Mouse (Mus musculus) erythroid progenitor cell, adult 5-6 weeks (primary cell): Measurements from ENCODE around the gene Yae1d1. TPM values are rescaled to one million over a fixed set of nuclear protein-coding genes. Genes with fewer than 3 reads are reported as not detected.
A peak's percentile ranks its signal among the peaks of the same experiment; 100 is the strongest.
"Not testable (repeated sequence)": the region's sequence is repeated elsewhere in the genome, so short reads cannot be mapped to it uniquely, and the experiment has no call there.

Experiments
- ATAC-seq: replicated peaks from 2 replicates; pipeline ENCODE4 v1.8.0; 2016; ENCODE audit warnings: moderate number of reproducible peaks, mild to moderate bottlenecking, moderate TSS enrichment, inconsistent platforms; ENCODE audit not compliant: poor library complexity, low FRiP score, severe bottlenecking
- total RNA-seq, 2 experiments: library from RNA; stranded (forward) in 1 of 2; stranded (reverse) in 1 of 2; fragments of 150-400 nt in 1 of 2; fragments of 186-747, 209-891 nt in 1 of 2; gene quantifications; 2 replicates each; pipeline versions ENCODE4 v1.2.3 to v1.2.4; 2015 to 2017; ENCODE audit warnings: low replicate concordance in 2 of 2

Gene Yae1d1
- total RNA-seq (2015; ENCODE audit: low replicate concordance), result 1.4 TPM in 1 of 2 replicates, not detected in the other
- 1.3 and 4.2 TPM in 2 replicates for total RNA-seq (2017; ENCODE audit: low replicate concordance)

- peak; percentile 94 for ATAC-seq
Observed at GRCm38 (mm10) chr13:17992697-17993514, at the start of gene Yae1d1. Yae1d1 (minus strand) TSS chr13:17993349.

DNA sequence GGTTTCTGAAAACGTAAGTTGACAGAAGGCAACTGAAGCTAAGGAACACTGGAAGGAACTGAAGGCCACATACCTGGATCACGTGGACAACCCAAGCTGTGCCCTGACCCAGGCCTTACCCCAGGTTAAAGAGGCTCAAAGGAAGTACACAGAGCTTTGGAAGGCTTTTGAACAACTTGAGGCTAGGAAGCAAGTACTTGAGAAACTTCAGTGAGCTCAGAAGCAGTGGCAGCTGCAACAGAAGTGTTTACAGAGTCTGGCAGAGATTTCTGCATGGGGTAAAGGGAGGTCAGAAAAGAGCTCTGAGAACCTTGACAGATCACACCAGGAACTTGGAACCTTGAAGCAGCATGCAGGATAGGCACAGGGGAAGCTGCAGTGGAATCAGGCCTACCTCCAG lies 45.7 kb upstream of the Yae1d1 start:
- ATAC-seq, result no peak

- no peak for ATAC-seq
Observed at GRCm38 (mm10) chr13:18016604-18017003, 23.5 kb upstream of the Yae1d1 start.

- no peak for ATAC-seq
Observed at GRCm38 (mm10) chr13:18013205-18013604, 20.1 kb upstream of the Yae1d1 start.

DNA sequence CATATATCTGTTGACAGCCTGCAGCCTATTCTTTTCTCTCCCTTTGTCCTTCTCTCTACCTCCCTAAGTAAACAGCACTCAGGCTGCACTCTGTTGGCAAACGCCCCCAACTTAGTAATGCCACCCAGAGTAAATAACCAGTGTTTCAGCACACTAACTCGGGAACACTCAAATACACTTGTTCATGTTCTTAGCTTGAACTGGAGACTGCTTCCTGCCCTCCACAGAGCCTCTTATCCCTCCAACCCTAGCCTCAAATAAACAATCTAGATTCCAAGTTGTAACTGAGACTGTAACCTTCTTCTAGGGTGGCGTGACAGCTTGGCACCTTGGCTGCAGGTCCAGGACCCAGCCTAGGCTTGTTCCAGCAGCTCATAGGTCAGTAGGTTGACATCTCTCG lies 17.9 kb upstream of the Yae1d1 start:
- ATAC-seq, result no peak

DNA sequence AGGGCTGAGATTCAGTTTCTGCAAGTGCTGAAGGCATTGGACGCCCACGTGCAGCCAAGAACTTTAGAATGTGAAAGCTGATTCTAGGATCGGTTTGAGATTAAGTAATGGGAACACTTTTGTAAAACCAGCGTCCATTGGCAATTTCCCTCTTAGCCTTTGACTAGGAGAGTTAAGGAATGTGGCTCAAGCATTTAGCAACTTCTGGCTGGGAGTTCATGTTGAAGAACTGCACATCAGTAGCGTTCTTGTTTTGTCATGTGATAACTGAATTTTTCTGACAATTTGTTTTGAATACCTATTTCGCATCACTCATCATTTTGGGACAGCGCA lies 332 bp upstream of the Yae1d1 start:
- ATAC-seq, result 0 out of 2 replicates have a peak, but pooled peaks have one; percentile 7

GRCm38 (mm10) chr13:17992009-17992408 lies 1.1 kb downstream of the Yae1d1 start:
- ATAC-seq, result no peak

DNA sequence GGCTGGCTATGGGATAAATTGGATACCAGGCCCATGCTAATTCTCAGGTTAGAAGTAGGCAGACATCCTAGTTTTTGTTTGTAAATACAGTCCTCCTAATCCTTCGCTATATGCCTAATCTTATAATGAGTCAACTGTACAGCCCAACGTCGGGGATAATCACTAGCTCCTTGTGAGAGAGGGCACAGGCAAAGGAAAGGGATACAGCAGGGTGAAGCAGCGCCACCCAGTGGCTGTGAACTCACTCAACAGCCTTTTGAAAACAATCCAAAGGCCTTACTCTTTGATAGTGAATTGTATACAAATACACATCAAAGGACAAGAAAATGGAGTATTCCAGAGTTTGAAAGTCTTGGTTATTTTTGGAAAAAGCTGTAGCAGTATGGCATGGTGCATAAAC lies 10.0 kb downstream of the Yae1d1 start:
- no peak for ATAC-seq

DNA sequence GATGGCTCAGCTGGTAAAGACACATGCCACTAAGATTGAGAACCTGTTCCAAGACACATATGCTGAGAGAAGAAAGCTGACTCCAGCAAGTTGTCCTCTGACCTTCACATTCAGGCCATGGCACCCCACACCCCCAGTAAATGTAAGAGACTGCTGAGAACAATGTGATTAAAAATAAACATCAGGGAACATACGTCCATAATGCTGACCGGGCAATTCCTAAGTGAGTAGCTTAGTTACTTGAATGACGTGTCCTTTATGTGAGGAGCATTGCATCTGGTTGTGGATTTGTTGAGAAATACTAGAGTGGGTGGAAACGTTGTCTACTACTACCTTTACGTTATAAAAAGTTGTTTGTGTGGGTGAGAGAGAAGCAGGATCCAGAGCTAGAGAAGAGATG lies 10.5 kb downstream of the Yae1d1 start:
- no peak for ATAC-seq

- no peak for ATAC-seq
Observed at GRCm38 (mm10) chr13:17976854-17977739, 16.1 kb downstream of the Yae1d1 start.

- no peak for ATAC-seq
Observed at GRCm38 (mm10) chr13:17975891-17976290, 17.3 kb downstream of the Yae1d1 start.

DNA sequence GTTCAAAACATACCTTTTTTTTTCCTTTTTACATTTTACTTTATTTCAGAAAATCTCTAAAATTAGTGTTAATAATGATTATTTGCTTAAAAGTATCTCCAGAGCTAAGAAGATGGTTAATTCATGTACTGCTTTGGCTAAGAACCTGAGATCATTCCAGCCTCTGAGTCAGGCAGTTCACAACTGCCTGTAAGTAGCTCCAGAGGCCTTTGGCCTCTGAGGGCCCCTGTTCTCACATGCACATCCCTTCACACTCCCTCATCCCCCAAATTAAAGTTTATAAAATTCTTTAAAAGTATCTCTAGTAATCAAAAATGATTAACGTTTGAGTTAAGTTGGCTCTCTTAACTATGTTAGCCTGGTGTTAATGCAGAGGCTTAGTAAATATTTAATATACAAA lies 17.7 kb downstream of the Yae1d1 start:
- ATAC-seq, result no peak

DNA sequence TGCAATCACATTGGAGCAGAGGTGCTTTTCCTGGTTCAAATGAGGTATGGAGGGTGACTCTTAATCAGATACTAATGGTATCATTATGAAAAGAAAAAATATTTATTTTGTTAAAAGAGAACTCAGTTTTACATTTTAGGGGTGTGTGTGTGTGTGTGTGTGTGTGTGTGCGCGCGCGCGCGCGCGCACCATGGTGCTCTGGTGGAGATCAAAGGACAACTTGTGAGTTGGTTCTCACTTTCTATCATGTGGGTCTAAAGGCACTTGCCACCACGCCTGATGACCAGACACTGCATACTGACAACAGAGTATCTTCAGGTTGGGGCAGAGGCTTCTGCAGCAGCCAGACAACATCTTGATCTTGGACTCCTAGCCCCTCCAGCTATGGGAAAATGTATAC lies 18.4 kb downstream of the Yae1d1 start:
- no peak for ATAC-seq

GRCm38 (mm10) chr13:17960613-17961012 lies 32.5 kb downstream of the Yae1d1 start:
- ATAC-seq, result no peak

GRCm38 (mm10) chr13:17954282-17954681 lies 38.9 kb downstream of the Yae1d1 start:
- no peak for ATAC-seq

DNA sequence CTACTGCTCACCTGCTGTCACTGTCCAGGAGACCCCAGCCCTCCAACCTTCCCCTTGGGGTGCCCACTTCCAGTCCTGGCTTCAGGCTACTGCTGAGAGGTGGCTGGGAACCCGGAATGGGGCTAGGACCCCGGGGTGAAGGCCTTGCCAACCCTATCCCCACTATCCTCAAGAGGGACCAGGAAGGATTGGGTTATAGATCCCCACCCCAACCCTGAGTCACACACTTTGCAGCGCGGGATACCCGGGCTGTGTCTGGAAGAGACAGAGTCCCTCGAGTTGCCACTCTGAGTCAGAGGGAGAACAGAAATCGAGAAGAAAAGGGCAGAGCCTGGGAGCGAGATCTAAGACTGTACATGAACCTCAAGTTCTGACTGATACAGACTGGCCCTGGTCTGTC lies 42.6 kb downstream of the Yae1d1 start:
- ATAC-seq, result not testable (repeated sequence)

DNA sequence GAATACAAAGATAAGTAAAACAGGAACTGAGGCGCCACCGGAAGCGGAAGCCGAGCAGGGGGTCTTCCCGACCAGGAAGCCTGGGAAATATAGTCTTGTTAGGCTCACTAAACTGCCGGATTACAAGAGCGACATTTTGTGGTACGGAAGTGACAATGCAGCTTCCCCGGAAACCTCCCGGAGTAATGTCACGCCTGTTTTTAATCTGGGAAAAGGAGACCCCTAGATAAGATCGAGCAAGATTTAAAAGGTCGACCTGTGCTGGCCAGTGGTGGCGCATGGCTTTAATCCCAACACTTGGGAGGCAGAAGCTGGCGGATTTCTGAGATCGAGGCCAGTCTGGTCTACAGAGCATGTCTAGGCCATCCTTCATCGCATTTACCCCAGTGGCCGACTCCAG lies 43.6 kb downstream of the Yae1d1 start:
- ATAC-seq, result no peak

- peak; percentile 98 for ATAC-seq
Observed at GRCm38 (mm10) chr13:17944078-17944917, 48.9 kb downstream of the Yae1d1 start, which contains the start of gene Rala. Rala (minus strand) TSS chr13:17944239.

DNA sequence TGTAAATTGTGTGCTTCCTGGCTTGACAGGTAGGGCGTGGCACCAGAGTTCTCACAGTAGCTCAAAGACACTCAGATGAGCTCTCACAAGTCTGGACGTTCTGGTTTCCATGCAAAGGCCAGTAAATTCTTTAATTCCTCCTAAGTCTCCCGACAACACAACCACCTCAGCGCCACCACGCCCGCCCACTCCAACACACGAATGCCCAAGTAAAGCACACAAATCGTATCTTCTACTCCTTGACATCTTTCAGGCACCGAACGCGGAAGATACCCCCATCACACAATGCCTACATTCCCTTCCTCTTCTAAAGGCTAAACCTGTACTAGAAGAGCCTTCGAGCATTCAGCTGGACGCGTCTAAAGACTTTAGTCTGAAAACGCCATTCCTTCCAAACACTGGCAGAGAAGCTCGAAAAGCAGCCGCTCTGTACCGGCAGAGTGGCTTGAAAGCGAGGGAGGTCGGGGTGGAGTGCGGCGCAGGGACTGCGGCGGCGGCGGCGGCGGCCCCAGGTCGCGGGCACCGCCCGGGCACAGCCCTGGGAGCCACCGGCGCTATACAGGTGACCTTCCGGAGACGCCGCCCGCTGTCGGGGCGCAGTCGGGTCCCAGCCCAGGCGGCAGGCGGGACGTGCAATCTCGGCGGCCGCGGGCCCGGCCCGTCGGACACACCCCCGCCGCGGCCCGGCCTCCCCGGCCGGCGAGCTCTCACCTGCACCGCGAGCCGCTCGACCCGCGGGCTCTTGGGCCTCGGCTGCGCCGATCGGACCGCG lies 49.7 kb downstream of the Yae1d1 start:
- peak; percentile 60 for ATAC-seq
